Mouse (Mus musculus): ENCODE data around the gene Eif2s1. TPM values are rescaled to one million over a fixed set of nuclear protein-coding genes. Genes with fewer than 3 reads are reported as not detected.
"Not testable (repeated sequence)": the region's sequence is repeated elsewhere in the genome, so short reads cannot be mapped to it uniquely, and the experiment has no call there.

Gene Eif2s1
- polyA plus RNA-seq, 1 experiment from 2014 or later: 185 TPM

DNA sequence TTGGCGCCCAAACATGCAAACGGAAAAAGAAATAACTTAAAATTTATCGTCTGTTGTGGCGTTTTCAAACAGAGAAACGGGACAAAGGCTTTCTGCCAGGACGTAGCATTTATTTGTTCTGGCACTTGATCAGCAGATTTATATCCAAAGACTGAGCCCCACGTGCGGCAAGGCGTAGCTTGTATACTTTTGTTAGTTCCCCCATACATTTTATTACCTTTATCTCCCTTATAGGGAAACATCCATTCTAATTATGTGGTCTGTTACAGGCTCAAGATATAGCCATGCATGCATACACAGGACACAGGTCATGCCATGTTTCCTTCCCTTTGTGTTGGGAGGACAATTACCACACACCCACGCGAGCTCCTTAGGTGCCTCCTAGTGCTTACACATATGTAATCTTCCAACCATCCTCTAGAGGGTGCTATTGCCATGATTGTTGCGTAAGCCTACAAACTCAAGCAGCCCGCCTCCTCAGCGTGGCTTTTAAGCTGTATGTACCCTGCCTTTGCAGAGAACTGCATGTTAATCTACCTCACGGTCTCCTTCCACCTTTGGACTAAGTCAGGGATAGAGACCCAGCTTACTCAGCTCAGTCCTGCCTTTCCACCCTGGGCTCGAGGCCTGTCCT is 57.6 kb downstream of the Eif2s1 start:
- Histone ChIP-seq H3K27me3 (ENCODE audit: control insufficient read depth, insufficient read depth, low read length) (peaks cover 2% of the 10 kb centered on the region; the same call in 1 of the 2 replicates), H3K4me1 (ENCODE audit: control insufficient read depth, insufficient read depth, low read length) (peaks cover 3% of the 10 kb centered on the region; the same call in 1 of the 2 replicates), H3K9me3 (replicated peaks; ENCODE audit: control insufficient read depth, low read length) (no peaks in the 10 kb centered on the region), H3K4me3 (ENCODE audit: low read depth, low read length) (no peak overlapping the region), H3K27ac (ENCODE audit: low read depth, low read length) (no peak overlapping the region), H3K4me2 (peak overlapping the region; percentile 39), H3K9ac (ENCODE audit: low read depth, low read length) (no peak overlapping the region), H3K36me3 (ENCODE audit: control insufficient read depth, insufficient read depth, low read length) (no peaks in the 10 kb centered on the region)
- WGBS (ENCODE audit: insufficient replicate concordance): 31% methylated on average over 16 of the region's 16 CpGs
- ATAC-seq (replicated peaks; ENCODE audit: insufficient number of reproducible peaks, low FRiP score, low TSS enrichment): peak; percentile 36; the same call in 1 of the 2 replicates

DNA sequence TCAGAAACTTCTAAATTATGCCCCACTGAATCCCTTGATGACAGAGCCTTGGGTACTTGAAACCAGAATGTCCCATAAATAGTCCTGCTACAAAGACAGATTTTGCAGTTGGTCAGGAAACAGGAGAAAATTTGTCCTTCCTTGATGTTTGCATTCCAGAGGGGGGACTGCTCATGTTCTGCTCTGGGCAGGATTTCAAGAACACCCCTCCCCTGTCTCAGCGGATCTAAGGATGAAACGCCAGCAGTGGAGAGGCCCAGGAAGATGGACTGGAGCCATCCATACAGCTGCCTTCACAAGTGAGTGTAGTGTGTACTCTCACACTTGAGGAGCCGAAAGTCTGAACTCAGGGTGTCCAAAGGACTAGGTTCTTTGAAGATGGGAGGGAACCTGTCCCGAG is 59.8 kb downstream of the Eif2s1 start:
- H3K9ac ChIP-seq (ENCODE audit: low read depth, low read length): no peak overlapping the region
- H3K4me3 ChIP-seq (ENCODE audit: low read depth, low read length): no peak overlapping the region
- no peaks in the 10 kb centered on the region for H3K27me3 ChIP-seq (ENCODE audit: control insufficient read depth, insufficient read depth, low read length)
- ATAC-seq (replicated peaks; ENCODE audit: insufficient number of reproducible peaks, low FRiP score, low TSS enrichment): no peak
- no peak overlapping the region for H3K27ac ChIP-seq (ENCODE audit: low read depth, low read length)
- WGBS (ENCODE audit: insufficient replicate concordance): 68% methylated on average over 4 of the region's 4 CpGs
- H3K36me3 ChIP-seq (ENCODE audit: control insufficient read depth, insufficient read depth, low read length): no peaks in the 10 kb centered on the region
- H3K9me3 ChIP-seq (replicated peaks; ENCODE audit: control insufficient read depth, low read length): no peaks in the 10 kb centered on the region
- no peak overlapping the region for H3K4me2 ChIP-seq
- peaks cover 3% of the 10 kb centered on the region; the same call in 1 of the 2 replicates for H3K4me1 ChIP-seq (ENCODE audit: control insufficient read depth, insufficient read depth, low read length)

DNA sequence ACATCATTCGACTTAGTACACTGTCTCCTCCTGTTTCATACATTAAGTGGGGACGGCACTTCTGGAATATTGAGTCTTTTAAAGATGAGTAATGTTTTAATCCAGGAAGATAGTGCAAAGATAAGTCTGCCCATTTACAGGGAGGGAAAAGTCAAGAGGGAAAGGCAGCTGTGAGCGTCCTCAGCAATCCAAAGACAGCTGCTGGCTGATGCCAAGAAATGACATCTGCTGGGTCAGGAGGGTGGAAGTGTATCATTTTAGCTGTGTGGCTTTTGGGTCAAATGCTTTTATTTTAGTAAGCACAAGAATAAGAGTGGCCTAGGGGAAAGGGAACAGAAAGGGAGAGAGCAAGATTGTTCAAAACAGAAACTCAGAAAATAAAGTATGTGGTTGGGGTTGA is 60.4 kb downstream of the Eif2s1 start:
- Histone ChIP-seq H3K9ac (ENCODE audit: low read depth, low read length) (no peak overlapping the region), H3K4me1 (ENCODE audit: control insufficient read depth, insufficient read depth, low read length) (peaks cover 3% of the 10 kb centered on the region; the same call in 1 of the 2 replicates), H3K27me3 (ENCODE audit: control insufficient read depth, insufficient read depth, low read length) (no peaks in the 10 kb centered on the region), H3K4me2 (no peak overlapping the region), H3K36me3 (ENCODE audit: control insufficient read depth, insufficient read depth, low read length) (no peaks in the 10 kb centered on the region), H3K27ac (ENCODE audit: low read depth, low read length) (no peak overlapping the region), H3K4me3 (ENCODE audit: low read depth, low read length) (no peak overlapping the region), H3K9me3 (replicated peaks; ENCODE audit: control insufficient read depth, low read length) (no peaks in the 10 kb centered on the region)
- no peak for ATAC-seq (replicated peaks; ENCODE audit: insufficient number of reproducible peaks, low FRiP score, low TSS enrichment)
- 71% methylated on average over 3 of the region's 3 CpGs for WGBS (ENCODE audit: insufficient replicate concordance)

DNA sequence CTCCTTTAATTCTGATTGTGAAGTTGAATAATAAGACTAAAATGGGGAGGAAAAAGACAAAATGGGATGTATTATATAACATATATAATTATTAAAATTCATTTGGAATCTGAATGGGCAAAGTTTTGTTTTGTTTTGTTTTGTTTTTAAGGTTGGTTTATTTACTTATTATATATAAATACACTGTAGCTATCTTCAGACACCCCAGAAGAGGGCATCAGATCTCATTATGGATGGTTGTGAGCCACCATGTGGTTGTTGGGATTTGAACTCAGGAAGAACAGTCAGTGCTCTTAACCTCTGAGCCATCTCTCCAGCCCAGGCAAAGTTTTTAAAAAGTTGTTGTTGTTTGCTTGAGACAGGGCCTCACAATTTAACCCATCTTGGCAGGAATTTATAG is 61.4 kb downstream of the Eif2s1 start:
- H3K27ac ChIP-seq (ENCODE audit: low read depth, low read length); H3K9ac ChIP-seq (ENCODE audit: low read depth, low read length); ATAC-seq (replicated peaks; ENCODE audit: insufficient number of reproducible peaks, low FRiP score, low TSS enrichment); H3K36me3 ChIP-seq (ENCODE audit: control insufficient read depth, insufficient read depth, low read length); H3K4me2 ChIP-seq; H3K9me3 ChIP-seq (replicated peaks; ENCODE audit: control insufficient read depth, low read length); H3K4me1 ChIP-seq (ENCODE audit: control insufficient read depth, insufficient read depth, low read length); H3K4me3 ChIP-seq (ENCODE audit: low read depth, low read length); H3K27me3 ChIP-seq (ENCODE audit: control insufficient read depth, insufficient read depth, low read length): not testable (repeated sequence)

DNA sequence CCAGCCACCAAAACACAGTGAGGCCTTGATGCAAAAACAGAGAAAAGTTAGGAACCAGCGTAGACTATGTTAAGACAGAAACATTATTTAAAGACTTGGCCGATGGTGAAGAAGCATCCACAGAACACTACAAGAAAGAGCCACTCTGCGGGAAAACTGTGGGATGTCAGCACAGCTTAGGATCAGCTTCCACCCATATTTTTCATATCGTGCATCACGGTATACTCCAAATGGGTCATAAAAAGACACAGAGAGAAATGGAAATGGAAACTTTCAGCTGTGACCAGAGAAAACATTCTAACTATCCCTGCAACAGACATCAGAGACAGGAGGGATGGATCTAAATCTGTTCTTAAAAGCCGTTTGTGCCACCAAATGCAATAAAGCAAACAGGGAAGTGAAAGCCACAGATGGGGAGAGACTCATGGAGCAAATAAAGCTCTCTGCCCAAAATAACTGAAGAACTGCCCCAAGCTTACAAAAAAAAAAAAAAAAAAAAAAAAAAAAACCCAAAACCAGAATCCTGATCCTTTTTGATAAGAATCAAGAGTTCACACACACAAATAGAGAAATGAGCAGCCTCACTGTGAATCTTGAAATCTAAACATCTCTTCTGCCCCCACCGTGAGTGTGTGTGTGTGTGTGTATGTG is 62.0 kb downstream of the Eif2s1 start:
- Histone ChIP-seq H3K27me3 (ENCODE audit: control insufficient read depth, insufficient read depth, low read length) (no peaks in the 10 kb centered on the region), H3K36me3 (ENCODE audit: control insufficient read depth, insufficient read depth, low read length) (no peaks in the 10 kb centered on the region), H3K4me2 (no peak overlapping the region), H3K27ac (ENCODE audit: low read depth, low read length) (no peak overlapping the region), H3K9ac (ENCODE audit: low read depth, low read length) (no peak overlapping the region), H3K4me1 (ENCODE audit: control insufficient read depth, insufficient read depth, low read length) (peaks cover 3% of the 10 kb centered on the region; the same call in 1 of the 2 replicates), H3K9me3 (replicated peaks; ENCODE audit: control insufficient read depth, low read length) (no peaks in the 10 kb centered on the region), H3K4me3 (ENCODE audit: low read depth, low read length) (no peak overlapping the region)
- no peak for ATAC-seq (replicated peaks; ENCODE audit: insufficient number of reproducible peaks, low FRiP score, low TSS enrichment)
- WGBS (ENCODE audit: insufficient replicate concordance): 84% methylated on average over 7 of the region's 7 CpGs

DNA sequence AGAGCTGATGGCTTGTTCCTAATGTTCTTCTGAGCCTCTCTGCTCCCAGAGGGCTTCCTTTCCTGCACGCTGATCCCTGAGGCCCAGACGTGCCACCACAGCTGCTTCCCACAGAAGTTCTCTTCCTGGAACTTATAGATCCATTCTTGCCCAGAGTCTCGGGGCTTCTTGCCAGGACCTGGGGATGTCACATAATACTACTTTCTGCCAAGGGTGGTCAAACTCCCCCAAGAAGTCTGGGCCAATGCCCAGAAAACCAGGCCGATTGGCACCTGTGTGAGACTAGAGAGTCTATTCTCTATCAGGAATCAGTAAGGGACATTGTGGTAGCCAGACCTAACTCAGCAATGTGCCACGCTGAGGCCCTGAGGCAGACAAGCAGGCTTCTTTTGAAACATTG is 65.7 kb downstream of the Eif2s1 start:
- H3K9ac ChIP-seq (ENCODE audit: low read depth, low read length): no peak overlapping the region
- 0 out of 2 replicates have a peak, but pooled peaks cover 2% of the 10 kb centered on the region for H3K27me3 ChIP-seq (ENCODE audit: control insufficient read depth, insufficient read depth, low read length)
- H3K4me1 ChIP-seq (ENCODE audit: control insufficient read depth, insufficient read depth, low read length): no peaks in the 10 kb centered on the region
- ATAC-seq (replicated peaks; ENCODE audit: insufficient number of reproducible peaks, low FRiP score, low TSS enrichment): no peak
- no peaks in the 10 kb centered on the region for H3K9me3 ChIP-seq (replicated peaks; ENCODE audit: control insufficient read depth, low read length)
- no peak overlapping the region for H3K27ac ChIP-seq (ENCODE audit: low read depth, low read length)
- WGBS (ENCODE audit: insufficient replicate concordance): 78% methylated on average over 5 of the region's 5 CpGs
- no peak overlapping the region for H3K4me2 ChIP-seq
- H3K4me3 ChIP-seq (ENCODE audit: low read depth, low read length): no peak overlapping the region
- no peaks in the 10 kb centered on the region for H3K36me3 ChIP-seq (ENCODE audit: control insufficient read depth, insufficient read depth, low read length)

DNA sequence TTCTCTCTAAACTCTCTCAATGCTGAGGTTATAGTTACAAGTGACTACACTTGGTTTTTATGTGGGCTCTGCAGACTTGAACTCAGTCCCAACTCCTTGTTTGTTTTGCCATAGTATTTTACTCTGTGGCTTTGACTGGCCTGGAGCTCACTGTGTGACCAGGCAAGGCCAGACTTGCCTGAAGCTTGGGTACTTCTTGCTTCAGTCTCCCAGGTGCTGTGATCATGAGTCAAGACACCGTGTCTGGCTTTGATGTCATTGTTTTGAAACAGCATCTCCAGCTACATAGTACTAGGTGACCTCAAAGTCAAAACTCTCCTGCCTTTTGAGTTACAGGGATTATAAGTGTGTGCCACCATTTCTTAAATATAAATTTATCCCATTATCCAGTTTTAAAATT is 68.3 kb downstream of the Eif2s1 start:
- H3K36me3 ChIP-seq (ENCODE audit: control insufficient read depth, insufficient read depth, low read length): no peaks in the 10 kb centered on the region
- 81% methylated on average over 1 of the region's 1 CpGs for WGBS (ENCODE audit: insufficient replicate concordance)
- ATAC-seq (replicated peaks; ENCODE audit: insufficient number of reproducible peaks, low FRiP score, low TSS enrichment): no peak
- H3K4me2 ChIP-seq: no peak overlapping the region
- no peak overlapping the region for H3K9ac ChIP-seq (ENCODE audit: low read depth, low read length)
- no peak overlapping the region for H3K4me3 ChIP-seq (ENCODE audit: low read depth, low read length)
- no peak overlapping the region for H3K27ac ChIP-seq (ENCODE audit: low read depth, low read length)
- 0 out of 2 replicates have a peak, but pooled peaks cover 2% of the 10 kb centered on the region for H3K27me3 ChIP-seq (ENCODE audit: control insufficient read depth, insufficient read depth, low read length)
- no peaks in the 10 kb centered on the region for H3K9me3 ChIP-seq (replicated peaks; ENCODE audit: control insufficient read depth, low read length)
- no peaks in the 10 kb centered on the region for H3K4me1 ChIP-seq (ENCODE audit: control insufficient read depth, insufficient read depth, low read length)

DNA sequence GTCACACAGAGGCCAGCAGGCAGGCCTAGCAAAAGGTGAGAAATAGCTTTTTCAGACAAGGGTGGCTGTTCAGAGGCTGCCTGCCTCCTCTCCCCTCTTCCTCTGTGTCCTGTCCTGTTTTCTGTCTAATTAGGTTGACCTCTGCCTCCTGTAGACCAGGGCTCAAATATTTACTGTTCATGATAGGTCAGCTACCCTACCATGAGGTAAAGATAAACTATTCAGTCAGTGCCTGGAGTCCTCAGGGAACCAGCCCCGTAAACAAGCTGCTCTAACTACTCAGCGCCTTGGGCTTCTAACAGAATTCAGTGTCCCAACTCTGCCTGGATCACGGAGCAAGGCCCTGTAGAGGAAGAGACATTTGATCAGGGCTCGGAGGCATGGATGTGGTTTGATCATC is 74.9 kb downstream of the Eif2s1 start:
- ATAC-seq (replicated peaks; ENCODE audit: insufficient number of reproducible peaks, low FRiP score, low TSS enrichment): no peak
- Histone ChIP-seq H3K4me1 (ENCODE audit: control insufficient read depth, insufficient read depth, low read length) (peaks cover 4% of the 10 kb centered on the region; the same call in 1 of the 2 replicates), H3K9ac (ENCODE audit: low read depth, low read length) (no peak overlapping the region), H3K27me3 (ENCODE audit: control insufficient read depth, insufficient read depth, low read length) (0 out of 2 replicates have a peak, but pooled peaks cover 2% of the 10 kb centered on the region), H3K9me3 (replicated peaks; ENCODE audit: control insufficient read depth, low read length) (no peaks in the 10 kb centered on the region), H3K4me3 (ENCODE audit: low read depth, low read length) (no peak overlapping the region), H3K36me3 (ENCODE audit: control insufficient read depth, insufficient read depth, low read length) (no peaks in the 10 kb centered on the region), H3K27ac (ENCODE audit: low read depth, low read length) (no peak overlapping the region), H3K4me2 (no peak overlapping the region)
- 48% methylated on average over 4 of the region's 4 CpGs for WGBS (ENCODE audit: insufficient replicate concordance)
